Mouse (Mus musculus): Measurements from ENCODE around the gene Bbox1.

DNA sequence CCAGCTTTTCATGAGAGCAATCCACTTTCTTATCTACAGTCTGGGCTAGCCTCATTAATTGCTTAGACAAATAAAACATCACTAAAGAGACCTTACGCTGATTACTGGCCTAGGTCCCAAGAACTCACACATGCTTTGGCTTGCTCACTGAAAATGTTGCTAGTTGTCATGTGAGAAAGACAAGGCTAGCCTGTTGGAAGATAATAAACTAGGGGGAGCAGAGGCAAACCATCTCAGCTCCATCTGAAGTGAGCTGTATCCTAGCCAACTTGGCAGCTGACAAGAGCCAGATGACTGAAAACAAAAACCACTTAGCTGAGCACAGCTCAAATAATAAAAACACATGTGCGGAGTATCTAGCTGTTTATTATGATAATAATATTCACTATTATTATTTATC lies 40.2 kb downstream of the Bbox1 start:
- TF ChIP-seq CTCF (IDR thresholded peaks at IDR 0.05) = no peak
- peak; percentile 46 for TF ChIP-seq EP300 (IDR thresholded peaks at IDR 0.05)
